Mouse (Mus musculus): ENCODE data around the gene Ralb.
A peak's percentile ranks its signal among the peaks of the same experiment; 100 is the strongest.

Ralb gene

GRCm38 (mm10) chr1:119504260-119505062 lies at the start of gene Ralb:
Ralb (minus strand) TSS chr1:119504794.
- peak; percentile 6; the same call in 1 of the 2 replicates for TF ChIP-seq GATA4 (IDR thresholded peaks at IDR 0.05; ENCODE audit: insufficient replicate concordance, low read length)

DNA sequence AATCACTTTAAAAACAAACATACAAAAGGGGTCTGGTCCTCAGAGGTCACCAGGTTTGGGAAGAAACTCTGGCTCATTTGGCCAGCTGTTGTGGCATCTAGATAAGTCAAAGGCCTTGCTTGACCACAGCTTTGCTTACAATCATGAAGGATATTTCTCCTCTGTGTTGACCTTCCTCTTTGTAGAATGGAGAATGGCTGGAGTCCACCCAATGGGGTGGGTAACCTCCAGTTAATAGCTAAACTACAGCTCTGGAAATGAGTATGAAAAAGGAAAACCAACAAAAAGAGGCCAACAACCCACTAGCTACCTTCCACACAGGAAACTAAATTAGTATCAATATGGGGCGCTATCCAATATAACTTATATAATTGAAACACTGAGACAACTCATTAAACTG lies 47.1 kb upstream of the Ralb start:
- no peak for TF ChIP-seq GATA4 (IDR thresholded peaks at IDR 0.05; ENCODE audit: insufficient replicate concordance, low read length)

- TF ChIP-seq GATA4 (IDR thresholded peaks at IDR 0.05; ENCODE audit: insufficient replicate concordance, low read length), result no peak
Measured at GRCm38 (mm10) chr1:119550064-119550463, 45.5 kb upstream of the Ralb start.

DNA sequence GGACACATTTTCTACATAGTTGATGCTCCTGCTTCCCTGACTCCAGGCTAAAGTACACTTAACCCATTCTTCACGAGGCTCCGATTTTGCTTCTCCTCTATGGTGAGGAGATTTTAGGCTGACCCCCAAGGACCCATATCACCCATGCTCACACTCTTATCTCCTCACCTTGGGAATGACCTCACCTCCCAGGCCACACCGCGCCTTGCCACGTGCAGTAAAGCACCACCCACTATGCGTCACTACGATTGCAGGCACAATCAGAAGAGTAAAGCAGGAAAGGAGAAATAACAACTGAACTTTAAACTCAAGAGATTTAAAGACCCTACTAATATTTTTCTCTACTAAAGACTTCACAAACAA lies 44.7 kb upstream of the Ralb start:
- no peak for TF ChIP-seq GATA4 (IDR thresholded peaks at IDR 0.05; ENCODE audit: insufficient replicate concordance, low read length)

DNA sequence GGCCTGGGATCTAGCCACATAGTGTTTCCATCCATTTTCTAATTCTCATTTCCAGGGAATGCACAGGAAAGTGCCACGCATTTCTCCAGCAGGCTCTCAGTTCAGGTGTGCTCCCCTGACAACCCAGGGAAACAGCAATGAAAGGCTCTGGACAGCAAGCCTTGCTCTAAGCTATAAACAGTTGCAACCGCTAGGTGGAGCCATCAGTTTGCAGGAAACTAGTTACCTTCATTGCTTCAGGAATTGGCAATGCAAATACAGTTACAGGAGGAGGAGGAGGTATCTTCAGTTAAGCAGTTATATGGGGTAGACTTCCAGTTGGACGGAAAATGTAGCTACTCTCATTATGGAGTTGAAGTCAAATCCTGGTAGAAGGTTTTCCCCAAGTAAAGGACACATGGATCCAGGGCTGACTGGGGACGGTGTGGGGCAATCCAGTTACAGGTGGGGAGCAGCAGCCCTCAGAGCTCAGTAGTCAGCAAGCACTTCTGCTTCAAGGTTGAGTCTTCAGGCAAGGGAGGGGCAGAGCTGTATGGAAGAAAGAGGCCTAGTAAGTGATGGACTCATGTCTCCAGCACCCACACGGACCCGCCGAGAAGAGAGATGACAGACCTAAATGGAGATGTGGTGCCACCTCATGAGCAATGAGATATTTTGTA lies 44.2 kb upstream of the Ralb start:
- TF ChIP-seq GATA4 (IDR thresholded peaks at IDR 0.05; ENCODE audit: insufficient replicate concordance, low read length), result no peak

GRCm38 (mm10) chr1:119546490-119546889 lies 41.9 kb upstream of the Ralb start:
- no peak for TF ChIP-seq GATA4 (IDR thresholded peaks at IDR 0.05; ENCODE audit: insufficient replicate concordance, low read length)

DNA sequence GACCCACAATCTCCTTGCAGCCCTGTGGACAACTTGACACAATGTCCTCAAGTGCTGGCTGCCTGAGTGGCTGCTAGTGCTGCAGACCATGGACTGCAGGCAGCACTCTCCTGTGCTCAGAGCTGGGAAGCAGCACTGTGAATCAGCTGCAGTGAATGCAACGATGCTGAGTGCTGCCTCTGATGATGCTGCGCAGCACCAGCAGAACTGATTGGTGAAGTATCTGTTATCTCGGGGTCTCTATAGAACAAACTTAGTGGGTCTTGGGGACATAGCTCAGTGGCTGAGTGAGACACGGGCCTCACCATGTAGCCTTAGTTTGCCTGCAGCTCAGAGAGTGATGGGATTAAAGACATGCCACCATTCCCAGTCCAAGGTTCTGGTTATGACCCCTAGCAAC lies 41.1 kb upstream of the Ralb start:
- no peak for TF ChIP-seq GATA4 (IDR thresholded peaks at IDR 0.05; ENCODE audit: insufficient replicate concordance, low read length)

- TF ChIP-seq GATA4 (IDR thresholded peaks at IDR 0.05; ENCODE audit: insufficient replicate concordance, low read length), result no peak
Measured at GRCm38 (mm10) chr1:119545164-119545563, 40.6 kb upstream of the Ralb start.

- no peak for TF ChIP-seq GATA4 (IDR thresholded peaks at IDR 0.05; ENCODE audit: insufficient replicate concordance, low read length)
Measured at GRCm38 (mm10) chr1:119544611-119545155, 40.1 kb upstream of the Ralb start.

DNA sequence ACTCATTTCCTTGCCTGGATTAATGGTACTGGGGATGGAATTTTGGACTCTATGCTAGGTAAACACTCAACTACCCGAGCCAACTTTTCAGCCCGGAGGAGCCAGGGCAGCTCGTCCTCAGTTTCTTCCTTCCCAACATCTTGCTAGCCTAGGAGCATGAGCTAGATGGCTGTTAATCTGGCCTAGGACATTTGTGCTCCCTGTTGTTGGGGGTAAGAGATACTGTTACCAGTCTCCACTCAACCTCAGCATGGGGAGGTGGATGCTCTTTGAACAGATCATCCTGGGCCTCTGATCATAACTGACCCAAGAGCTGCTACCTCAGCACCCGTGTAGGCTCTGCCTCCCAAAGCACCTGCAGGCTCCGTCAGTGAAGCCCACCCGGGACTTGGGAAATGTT lies 38.7 kb upstream of the Ralb start:
- TF ChIP-seq GATA4 (IDR thresholded peaks at IDR 0.05; ENCODE audit: insufficient replicate concordance, low read length), result no peak

- TF ChIP-seq GATA4 (IDR thresholded peaks at IDR 0.05; ENCODE audit: insufficient replicate concordance, low read length), result no peak
Measured at GRCm38 (mm10) chr1:119541570-119541969, 37.0 kb upstream of the Ralb start.

- no peak for TF ChIP-seq GATA4 (IDR thresholded peaks at IDR 0.05; ENCODE audit: insufficient replicate concordance, low read length)
Measured at GRCm38 (mm10) chr1:119540836-119541557, 36.4 kb upstream of the Ralb start.

GRCm38 (mm10) chr1:119539252-119539651 lies 34.7 kb upstream of the Ralb start:
- TF ChIP-seq GATA4 (IDR thresholded peaks at IDR 0.05; ENCODE audit: insufficient replicate concordance, low read length), result no peak

GRCm38 (mm10) chr1:119537651-119538050 lies 33.1 kb upstream of the Ralb start:
- TF ChIP-seq GATA4 (IDR thresholded peaks at IDR 0.05; ENCODE audit: insufficient replicate concordance, low read length), result no peak

DNA sequence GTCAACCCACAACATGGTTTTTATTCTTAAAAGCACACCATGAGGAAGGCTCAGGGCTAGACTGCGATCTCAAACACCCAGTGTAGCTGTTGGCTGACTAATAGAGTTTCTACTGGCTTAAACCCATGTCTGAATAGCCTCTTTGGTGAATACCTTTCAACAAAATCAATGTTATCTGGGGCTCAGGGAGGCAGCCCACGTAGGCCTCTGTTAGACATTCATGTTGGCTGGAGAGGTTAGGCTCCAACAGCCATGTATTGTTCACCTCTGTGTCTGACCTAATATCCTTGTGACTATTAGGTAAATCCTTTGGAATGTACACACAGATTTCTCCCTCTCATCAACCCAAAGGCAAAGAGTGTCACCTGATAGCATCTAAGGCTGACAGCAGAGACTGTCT lies 31.5 kb upstream of the Ralb start:
- no peak for TF ChIP-seq GATA4 (IDR thresholded peaks at IDR 0.05; ENCODE audit: insufficient replicate concordance, low read length)

DNA sequence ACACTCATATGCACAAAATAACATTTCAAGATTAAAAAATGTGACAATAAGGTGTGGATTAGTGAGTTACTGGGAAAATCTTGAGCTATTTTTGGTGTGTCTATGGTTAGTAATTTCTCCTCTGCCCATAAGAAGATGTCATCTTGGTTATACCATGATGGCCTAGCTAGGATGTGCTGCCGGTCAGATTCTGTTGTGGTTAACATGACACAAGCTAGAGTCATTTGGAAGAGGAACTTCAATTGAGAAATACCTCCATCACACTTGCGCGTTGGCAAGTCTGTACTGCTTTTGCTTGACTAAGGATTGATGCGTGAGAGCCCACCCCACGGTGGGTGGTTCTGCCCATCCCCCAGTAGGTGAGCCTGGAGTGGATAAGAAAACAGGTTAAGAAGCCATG lies 29.7 kb upstream of the Ralb start:
- no peak for TF ChIP-seq GATA4 (IDR thresholded peaks at IDR 0.05; ENCODE audit: insufficient replicate concordance, low read length)

Measured in liver, adult (tissue).